Comparison of ENCODE assay signal across 7 mouse cellular contexts in the genomic region with DNA sequence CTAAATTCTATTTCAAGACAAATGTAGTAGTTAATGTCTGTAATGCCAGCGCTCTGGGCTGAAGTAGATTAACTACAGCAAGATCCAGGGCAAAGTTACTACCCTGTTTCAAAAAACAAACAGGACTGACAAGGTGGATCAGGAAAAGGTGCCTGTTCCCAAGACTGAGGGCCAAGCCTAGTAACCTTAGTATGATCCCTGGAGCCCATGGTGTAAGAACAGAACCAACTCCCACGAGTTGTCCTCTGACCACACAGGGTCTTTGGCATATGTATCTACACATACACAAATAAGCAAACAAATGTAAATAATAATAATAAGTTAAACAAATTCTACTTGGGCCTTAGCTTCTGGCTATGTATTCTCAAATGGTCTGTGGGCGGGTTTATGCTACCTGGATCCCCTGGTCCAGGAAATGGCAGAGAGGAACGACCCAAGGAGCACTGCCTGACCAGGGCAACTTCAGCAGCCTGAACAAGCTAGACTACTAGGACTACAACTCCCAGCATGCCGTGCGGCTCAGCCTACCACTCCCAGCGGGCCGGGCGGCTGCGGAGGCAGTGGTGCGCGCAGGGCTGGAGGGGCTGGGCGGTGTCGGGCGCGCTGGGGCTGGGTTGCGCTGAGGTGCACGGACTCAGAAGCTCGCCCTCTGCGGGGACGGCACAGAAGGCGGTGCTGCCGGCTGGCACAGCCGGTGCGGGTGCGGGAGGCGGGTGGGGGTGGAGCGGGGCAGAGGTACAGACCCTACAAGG. TPM values are rescaled to one million over a fixed set of nuclear protein-coding genes. Genes with fewer than 3 reads are reported as not detected.
DNase-seq lines count a peak whose midpoint lies in the region; ATAC-seq and TF ChIP-seq lines count a peak whose summit lies in the region.

TSS of gene Slc27a4 (plus strand) at position 560 of the 752 bp plus-strand sequence.

- H3K4me3 ChIP-seq in embryonic facial prominence, embryonic 12.5 days, result peak within 1 kb of the TSS; percentile 88
- H3K4me3 ChIP-seq in kidney, adult 2 months (ENCODE audit: insufficient read depth, low read depth, low read length), result peak within 1 kb of the TSS; percentile 96
- peak within 1 kb of the TSS; percentile 88 for H3K4me3 ChIP-seq in limb, embryonic 12.5 days (replicated peaks)
- H3K4me3 ChIP-seq in midbrain, embryonic 15.5 days, result peak within 1 kb of the TSS; percentile 61
- H3K4me3 ChIP-seq in spleen, adult 2 months (ENCODE audit: extremely low read depth, insufficient read depth, insufficient read length), result peak within 1 kb of the TSS; percentile 76

- no peaks in the 10 kb centered on the region for H3K9me3 ChIP-seq in embryonic facial prominence, embryonic 12.5 days
- H3K9me3 ChIP-seq in limb, embryonic 12.5 days, result no peaks in the 10 kb centered on the region
- H3K9me3 ChIP-seq in midbrain, embryonic 15.5 days, result no peaks in the 10 kb centered on the region

- peak; percentile 49 for TF ChIP-seq POLR2A in kidney, adult 2 months (IDR thresholded peaks at IDR 0.05; ENCODE audit: low read depth, low read length)
- no peak; the same call in 1 of the 2 replicates for TF ChIP-seq POLR2A in spleen, adult 2 months (IDR thresholded peaks at IDR 0.05; ENCODE audit: low read depth, low read length)

- 0 out of 2 replicates have a peak, but pooled peaks have one; percentile 7 for TF ChIP-seq CTCF in kidney, adult 2 months (conservative IDR thresholded peaks at IDR 0.05; ENCODE audit: insufficient read depth, insufficient read length, low read depth, low read length)
- no peak for TF ChIP-seq CTCF in spleen, adult 2 months (IDR thresholded peaks at IDR 0.05; ENCODE audit: extremely low read depth, insufficient read depth, insufficient read length, insufficient replicate concordance)

- peak; percentile 98 for DNase-seq in adrenal gland, postnatal 25 days
- DNase-seq in heart, adult 11 months, result peak; percentile 100
- DNase-seq in kidney, adult 2 months, result peak; percentile 98
- DNase-seq in spleen, adult 2 months (ENCODE audit: low read depth in 1 of 2, low spot score in 2 of 2), result peak; percentile 60 to 99

- peak; percentile 98 for ATAC-seq in embryonic facial prominence, embryonic 12.5 days (ENCODE audit: insufficient number of reproducible peaks, insufficient read depth, low FRiP score, low TSS enrichment)
- peak; percentile 99 for ATAC-seq in limb, embryonic 12.5 days (ENCODE audit: insufficient number of reproducible peaks, insufficient read depth, low FRiP score, low TSS enrichment, low read depth)
- ATAC-seq in midbrain, embryonic 15.5 days (replicated peaks), result peak; percentile 98

- H3K9ac ChIP-seq in embryonic facial prominence, embryonic 12.5 days, result peak within 1 kb of the TSS; percentile 87
- H3K9ac ChIP-seq in limb, embryonic 12.5 days (replicated peaks), result peak within 1 kb of the TSS; percentile 89
- peak within 1 kb of the TSS; percentile 87 for H3K9ac ChIP-seq in midbrain, embryonic 15.5 days

- peaks cover 32% of the 10 kb centered on the region for H3K36me3 ChIP-seq in embryonic facial prominence, embryonic 12.5 days
- no peaks in the 10 kb centered on the region for H3K36me3 ChIP-seq in kidney, adult 2 months (ENCODE audit: control insufficient read depth, insufficient read depth, low read length)
- H3K36me3 ChIP-seq in limb, embryonic 12.5 days, result peaks cover 32% of the 10 kb centered on the region
- peaks cover 25% of the 10 kb centered on the region for H3K36me3 ChIP-seq in midbrain, embryonic 15.5 days (replicated peaks)
- H3K36me3 ChIP-seq in spleen, adult 2 months (ENCODE audit: control insufficient read depth, insufficient read depth, low read length), result peaks cover 8% of the 10 kb centered on the region; the same call in 1 of the 2 replicates

- no peaks in the 10 kb centered on the region for H3K27me3 ChIP-seq in embryonic facial prominence, embryonic 12.5 days
- H3K27me3 ChIP-seq in kidney, adult 2 months (replicated peaks; ENCODE audit: control insufficient read depth, insufficient read depth, low read length), result no peaks in the 10 kb centered on the region
- peaks cover 6% of the 10 kb centered on the region; the same call in 1 of the 2 replicates for H3K27me3 ChIP-seq in limb, embryonic 12.5 days
- no peaks in the 10 kb centered on the region for H3K27me3 ChIP-seq in midbrain, embryonic 15.5 days (replicated peaks)
- no peaks in the 10 kb centered on the region for H3K27me3 ChIP-seq in spleen, adult 2 months (ENCODE audit: control insufficient read depth, insufficient read depth, low read length)

- 4% methylated on average over 27 of the region's 28 CpGs for WGBS in embryonic facial prominence, embryonic 12.5 days
- WGBS in kidney, adult 2 months, result 4% methylated on average over 28 of the region's 28 CpGs
- WGBS in limb, embryonic 12.5 days, result 6% methylated on average over 28 of the region's 28 CpGs
- 4% methylated on average over 28 of the region's 28 CpGs for WGBS in midbrain, embryonic 15.5 days
- 5% methylated on average over 26 of the region's 28 CpGs for WGBS in spleen, adult 2 months

- H3K4me2 ChIP-seq in embryonic facial prominence, embryonic 12.5 days (replicated peaks), result peak within 1 kb of the TSS; percentile 85
- H3K4me2 ChIP-seq in limb, embryonic 12.5 days, result peak within 1 kb of the TSS; percentile 89
- H3K4me2 ChIP-seq in midbrain, embryonic 15.5 days, result peak within 1 kb of the TSS; percentile 72

- H3K4me1 ChIP-seq in embryonic facial prominence, embryonic 12.5 days, result peaks cover 7% of the 10 kb centered on the region
- peaks cover 7% of the 10 kb centered on the region; the same call in 1 of the 2 replicates for H3K4me1 ChIP-seq in kidney, adult 2 months (ENCODE audit: control insufficient read depth, insufficient read depth, low read length)
- H3K4me1 ChIP-seq in limb, embryonic 12.5 days (replicated peaks), result peaks cover 12% of the 10 kb centered on the region
- H3K4me1 ChIP-seq in midbrain, embryonic 15.5 days, result peaks cover 23% of the 10 kb centered on the region
- no peaks in the 10 kb centered on the region; the same call in 1 of the 2 replicates for H3K4me1 ChIP-seq in spleen, adult 2 months (ENCODE audit: control insufficient read depth, insufficient read depth, insufficient read length)

- peak within 1 kb of the TSS; percentile 84 for H3K27ac ChIP-seq in embryonic facial prominence, embryonic 12.5 days
- H3K27ac ChIP-seq in kidney, adult 2 months (ENCODE audit: insufficient read depth, low read depth, low read length), result peak within 1 kb of the TSS; percentile 26; the same call in 1 of the 2 replicates
- peak within 1 kb of the TSS; percentile 73 for H3K27ac ChIP-seq in limb, embryonic 12.5 days
- peak within 1 kb of the TSS; percentile 88 for H3K27ac ChIP-seq in midbrain, embryonic 15.5 days
- H3K27ac ChIP-seq in spleen, adult 2 months (ENCODE audit: insufficient read depth, low read length), result no peak within 1 kb of the TSS

RNA-seq across cellular contexts. Expression of gene Slc27a4, which starts in this region (rescaled TPM):
- 40.9 and 42.2 TPM in 2 replicates for total RNA-seq in adrenal gland, postnatal 25 days (2021)
- 18.2 and 21.7 TPM in 2 replicates for polyA plus RNA-seq in embryonic facial prominence, embryonic 12.5 days (2016; fragmentation: Nextera tagmentation; extraction: Ambion mirVana)
- polyA plus RNA-seq in kidney, adult 2 months (2012; rRNA removed), result 49.7 and 56.2 TPM in 2 replicates
- 15.4 and 15.7 TPM in 2 replicates for polyA plus RNA-seq in limb, embryonic 12.5 days (2016; fragmentation: Nextera tagmentation; extraction: Ambion mirVana)
- 45.9 and 50.9 TPM in 2 replicates for polyA plus RNA-seq in midbrain, embryonic 15.5 days (2015; fragmentation: Nextera tagmentation; extraction: Ambion mirVana)
- 13.7 and 14.2 TPM in 2 replicates for polyA plus RNA-seq in spleen, adult 2 months (2012; rRNA removed)
